Mouse (Mus musculus) heart, postnatal 0 days (tissue): ENCODE measurements around the gene Tst. TPM values are rescaled to one million over a fixed set of nuclear protein-coding genes. Genes with fewer than 3 reads are reported as not detected.

Experiments
- ATAC-seq: fragments of 200-750 bp; cut with Nextera tagmentation; 2 replicates; pipeline ENCODE4 v1.8.0; 2017; ENCODE audit warnings: low read depth, moderate number of reproducible peaks, moderate library complexity; ENCODE audit not compliant: insufficient read depth
- DNase-seq: peaks from one replicate; pipeline ENCODE4 v3.0.0-alpha.2; 2016; ENCODE audit warnings: low spot score
- H3K27ac ChIP-seq: fragments of 300-500 bp; sonication (generic); 2 replicates; pipeline ENCODE4 v1.5.1; 2014; ENCODE audit warnings: low read depth, mild to moderate bottlenecking
- H3K27me3 ChIP-seq: fragments of 300-500 bp; sonication (generic); 2 replicates; pipeline ENCODE4 v1.6.1; 2014; ENCODE audit warnings: low read length, mixed read lengths; ENCODE audit not compliant: control insufficient read depth, insufficient read depth
- H3K36me3 ChIP-seq: fragments of 300-500 bp; sonication (generic); replicated peaks from 2 replicates; pipeline ENCODE4 v1.6.1; 2014; ENCODE audit warnings: low read length, mixed read lengths; ENCODE audit not compliant: control insufficient read depth, insufficient read depth
- H3K4me1 ChIP-seq: fragments of 300-500 bp; sonication (generic); 2 replicates; pipeline ENCODE4 v1.6.1; 2014; ENCODE audit warnings: antibody characterized with exemption; ENCODE audit not compliant: control insufficient read depth, insufficient read depth
- H3K4me2 ChIP-seq: fragments of 300-500 bp; sonication (generic); 2 replicates; pipeline ENCODE4 v1.6.1; 2014; ENCODE audit warnings: low read depth, mild to moderate bottlenecking, low read length, moderate library complexity
- H3K4me3 ChIP-seq: fragments of 300-500 bp; sonication (generic); 2 replicates; pipeline ENCODE4 v1.5.1; 2014; ENCODE audit warnings: low read depth, low read length
- H3K9ac ChIP-seq: fragments of 300-500 bp; sonication (generic); replicated peaks from 2 replicates; pipeline ENCODE4 v1.6.1; 2014; ENCODE audit warnings: low read depth, low read length, mixed read lengths
- H3K9me3 ChIP-seq: fragments of 300-500 bp; sonication (generic); replicated peaks from 2 replicates; pipeline ENCODE4 v1.6.1; 2016; ENCODE audit warnings: low read length; ENCODE audit not compliant: control insufficient read depth
- CTCF ChIP-seq: IDR thresholded peaks from 2 replicates; pipeline ENCODE4 v1.5.1; 2016; ENCODE audit warnings: antibody characterized with exemption, control low read depth, low read depth
- EP300 ChIP-seq: IDR thresholded peaks from 2 replicates; pipeline ENCODE4 v1.6.1; 2016; ENCODE audit warnings: antibody characterized with exemption, low read depth
- WGBS: fragments of 180-500 bp; shearing (Covaris S2); extraction: QIAGEN DNeasy Blood & Tissue Kit; methylation state at CpG from one replicate; pipeline ENCODE4 v1.1.7; 2014; 5-methylcytosine and 5-hydroxymethylcytosine counted together
- polyA plus RNA-seq: library from polyadenylated mRNA; unstranded; fragments of >200 nt; fragmentation: Nextera tagmentation; extraction: Ambion mirVana; gene quantifications from 2 replicates; pipeline ENCODE4 v1.2.1, GENCODE M21; 2015
- total RNA-seq: library from RNA; depleted of rRNA; stranded (reverse); fragments of >200 nt; gene quantifications from 2 replicates; pipeline ENCODE4 v1.2.3, GENCODE M21; 2014; ENCODE audit warnings: low replicate concordance

Gene Tst
- total and polyA plus RNA-seq, 2 experiments from 2014 or later: 21.9 to 50.9 TPM

- DNase-seq (no peak), ATAC-seq (no peak)
- no peaks in the 10 kb centered on the region for H3K27me3 ChIP-seq
- H3K9ac ChIP-seq: no peak overlapping the region
- 69% methylated on average over 2 of the region's 2 CpGs for WGBS
- peaks cover 11% of the 10 kb centered on the region for H3K4me1 ChIP-seq
- TF ChIP-seq CTCF (no peak), EP300 (no peak)
- peaks cover 5% of the 10 kb centered on the region; the same call in 1 of the 2 replicates for H3K9me3 ChIP-seq
- H3K4me3 ChIP-seq: no peak overlapping the region
- H3K27ac ChIP-seq: no peak overlapping the region
- no peak overlapping the region for H3K4me2 ChIP-seq
- no peaks in the 10 kb centered on the region for H3K36me3 ChIP-seq
Observed at GRCm38 (mm10) chr15:78380208-78380607, 25.5 kb downstream of the Tst start.

- TF ChIP-seq CTCF (no peak), EP300 (no peak)
- 71% methylated on average over 10 of the region's 10 CpGs for WGBS
- no peaks in the 10 kb centered on the region for H3K27me3 ChIP-seq
- H3K36me3 ChIP-seq: no peaks in the 10 kb centered on the region
- H3K4me1 ChIP-seq: no peaks in the 10 kb centered on the region
- no peak overlapping the region for H3K9ac ChIP-seq
- no peak for DNase-seq
- peaks cover 5% of the 10 kb centered on the region; the same call in 1 of the 2 replicates for H3K9me3 ChIP-seq
- H3K4me3 ChIP-seq: no peak overlapping the region
- no peak for ATAC-seq
- no peak overlapping the region for H3K4me2 ChIP-seq
- no peak overlapping the region for H3K27ac ChIP-seq
Observed at GRCm38 (mm10) chr15:78378556-78378955, 27.2 kb downstream of the Tst start.

- no peak overlapping the region for H3K4me3 ChIP-seq
- no peaks in the 10 kb centered on the region for H3K4me1 ChIP-seq
- 78% methylated on average over 10 of the region's 10 CpGs for WGBS
- no peak for ATAC-seq
- no peaks in the 10 kb centered on the region for H3K36me3 ChIP-seq
- no peak overlapping the region for H3K4me2 ChIP-seq
- no peak overlapping the region for H3K27ac ChIP-seq
- H3K9me3 ChIP-seq: peaks cover 5% of the 10 kb centered on the region; the same call in 1 of the 2 replicates
- no peak overlapping the region for H3K9ac ChIP-seq
- TF ChIP-seq CTCF (no peak), EP300 (no peak)
- no peaks in the 10 kb centered on the region for H3K27me3 ChIP-seq
- DNase-seq: no peak
Observed at GRCm38 (mm10) chr15:78377859-78378258, 27.8 kb downstream of the Tst start.

GRCm38 (mm10) chr15:78374204-78374603 lies 31.5 kb downstream of the Tst start:
- H3K9ac ChIP-seq: no peak overlapping the region
- no peak overlapping the region for H3K4me2 ChIP-seq
- H3K36me3 ChIP-seq: no peaks in the 10 kb centered on the region
- TF ChIP-seq EP300 (no peak), CTCF (no peak)
- 49% methylated on average over 3 of the region's 3 CpGs for WGBS
- no peaks in the 10 kb centered on the region for H3K27me3 ChIP-seq
- H3K27ac ChIP-seq: no peak overlapping the region
- ATAC-seq: no peak
- peaks cover 2% of the 10 kb centered on the region; the same call in 1 of the 2 replicates for H3K9me3 ChIP-seq
- DNase-seq: no peak
- H3K4me3 ChIP-seq: no peak overlapping the region
- no peaks in the 10 kb centered on the region for H3K4me1 ChIP-seq

- ATAC-seq (no peak), DNase-seq (no peak)
- Histone ChIP-seq H3K9me3 (no peaks in the 10 kb centered on the region), H3K4me2 (no peak overlapping the region), H3K27ac (no peak overlapping the region), H3K27me3 (peaks cover 8% of the 10 kb centered on the region), H3K4me1 (no peaks in the 10 kb centered on the region), H3K9ac (no peak overlapping the region), H3K4me3 (no peak overlapping the region), H3K36me3 (no peaks in the 10 kb centered on the region)
- WGBS: 56% methylated on average over 3 of the region's 3 CpGs
- TF ChIP-seq EP300: no peak
- TF ChIP-seq CTCF: no peak
Observed at GRCm38 (mm10) chr15:78372796-78373195, 32.9 kb downstream of the Tst start.

- DNase-seq (no peak), ATAC-seq (peak; percentile 41; the same call in 1 of the 2 replicates)
- TF ChIP-seq EP300: no peak
- TF ChIP-seq CTCF: no peak
- no peak overlapping the region for H3K4me2 ChIP-seq
- H3K27me3 ChIP-seq: peaks cover 14% of the 10 kb centered on the region
- no peaks in the 10 kb centered on the region for H3K9me3 ChIP-seq
- H3K27ac ChIP-seq: no peak overlapping the region
- H3K9ac ChIP-seq: no peak overlapping the region
- no peaks in the 10 kb centered on the region for H3K36me3 ChIP-seq
- no peaks in the 10 kb centered on the region for H3K4me1 ChIP-seq
- 46% methylated on average over 1 of the region's 1 CpGs for WGBS
- no peak overlapping the region for H3K4me3 ChIP-seq
Observed at GRCm38 (mm10) chr15:78369641-78370040, 36.1 kb downstream of the Tst start.
